ENCODE assay signal across 18 mouse cellular contexts in the genomic region with DNA sequence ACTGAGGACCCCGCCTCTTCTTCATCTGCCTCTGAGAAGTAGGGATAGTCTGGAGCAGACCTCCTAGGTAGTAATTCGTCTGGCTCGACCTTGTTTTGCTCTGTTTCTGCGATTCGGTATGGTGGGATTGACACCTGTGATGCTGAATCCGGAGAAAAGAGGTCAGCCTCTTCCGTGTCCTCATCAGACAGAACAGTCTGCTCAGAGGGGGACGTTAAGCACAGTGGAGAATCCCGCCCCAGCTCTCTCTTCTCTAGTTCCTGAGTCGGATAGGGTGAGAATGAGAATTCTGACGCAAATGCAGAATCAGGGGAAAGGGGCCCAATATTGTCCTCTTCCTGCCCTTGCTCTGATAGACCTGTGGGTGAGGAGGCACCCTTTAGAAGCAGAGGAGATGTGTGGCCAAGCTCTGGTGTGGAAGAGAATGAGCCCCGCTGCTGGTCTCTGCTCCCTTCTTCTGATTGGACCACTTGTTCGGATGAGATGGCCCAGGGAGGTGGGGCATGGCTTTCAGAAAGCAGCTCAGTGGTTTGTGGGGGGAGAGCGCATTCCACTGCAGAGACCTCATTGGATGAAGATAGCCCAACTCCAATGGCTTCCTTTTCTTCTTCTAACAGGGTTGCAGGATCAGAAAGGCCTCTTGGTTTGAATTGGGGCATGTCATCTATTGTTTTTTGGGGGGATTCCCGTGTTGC. TPM values are rescaled to one million over a fixed set of nuclear protein-coding genes. Genes with fewer than 3 reads are reported as not detected.
DNase-seq lines count a peak whose midpoint lies in the region; ATAC-seq and TF ChIP-seq lines count a peak whose summit lies in the region.
"Had no signal": no experiment of that assay in that cellular context is flagged by ENCODE, and none has a peak within 500 bp of the region (broad histone marks: within the 10 kb centered on the region; RNA-seq: fewer than 3 reads in every experiment).

No protein-coding gene starts in this region.

- H3K4me3 ChIP-seq in thymus, adult 2 months (ENCODE audit: control insufficient read depth, insufficient read depth, low read length) = peak overlapping the region; percentile 17; the same call in 1 of the 2 replicates
- H3K4me3 ChIP-seq: embryonic facial prominence, embryonic 12.5 days; heart, adult 2 months; heart, embryonic 15.5 days; kidney, embryonic 15.5 days; limb, embryonic 13.5 days; liver, embryonic 15.5 days; midbrain, embryonic 12.5 days had no signal

- H3K36me3 ChIP-seq in thymus, adult 2 months (ENCODE audit: control insufficient read depth, insufficient read depth, low read length) = no peaks in the 10 kb centered on the region
- H3K36me3 ChIP-seq: embryonic facial prominence, embryonic 12.5 days; kidney, embryonic 15.5 days; limb, embryonic 13.5 days; liver, embryonic 15.5 days; midbrain, embryonic 12.5 days had no signal

- peak; percentile 48 for ATAC-seq in activated CD4-positive, CD25-positive, alpha-beta regulatory T cell, adult 4 months

- DNase-seq in spleen, postnatal 36 days (ENCODE audit: low spot score in 2 of 2) = peak; percentile 19 to 25
- DNase-seq in spleen, adult 18-20 months = no peak
- DNase-seq in thymus, adult 2 months = no peak
- no peak for DNase-seq in urinary bladder, postnatal 36 days (ENCODE audit: low spot score in 2 of 2)
- no peak for DNase-seq in kidney, postnatal 36 days
- DNase-seq in layer of hippocampus, postnatal 25 days (ENCODE audit: extremely low spot score in 1 of 2, low spot score in 1 of 2) = no peak
- DNase-seq: adrenal gland, postnatal 36 days; lung, postnatal 14 days; retina, postnatal 1 day had no signal

- no peak for TF ChIP-seq POLR2A in thymus, adult 2 months (IDR thresholded peaks at IDR 0.05; ENCODE audit: control insufficient read depth, extremely low read depth, insufficient read depth, low read length, poor library complexity)

- H3K27ac ChIP-seq in thymus, adult 2 months (ENCODE audit: control insufficient read depth, insufficient read depth, low read length) = peak overlapping the region; percentile 96
- H3K27ac ChIP-seq: embryonic facial prominence, embryonic 12.5 days; kidney, embryonic 15.5 days; limb, embryonic 13.5 days; liver, embryonic 15.5 days; midbrain, embryonic 12.5 days; stomach, postnatal 0 days had no signal

- H3K27me3 ChIP-seq in thymus, adult 2 months (ENCODE audit: control insufficient read depth, insufficient read depth, low read length) = no peaks in the 10 kb centered on the region
- H3K27me3 ChIP-seq: embryonic facial prominence, embryonic 12.5 days; heart, embryonic 15.5 days; kidney, embryonic 15.5 days; limb, embryonic 13.5 days; liver, embryonic 15.5 days; midbrain, embryonic 12.5 days had no signal

- WGBS in thymus, adult 2 months = 60% methylated on average over 15 of the region's 15 CpGs

- peaks cover 46% of the 10 kb centered on the region for H3K4me1 ChIP-seq in thymus, adult 2 months (replicated peaks; ENCODE audit: control insufficient read depth, insufficient read depth, low read length)
- H3K4me1 ChIP-seq: embryonic facial prominence, embryonic 12.5 days; kidney, embryonic 15.5 days; limb, embryonic 13.5 days; liver, embryonic 15.5 days; midbrain, embryonic 12.5 days had no signal

- TF ChIP-seq CTCF in thymus, adult 2 months (IDR thresholded peaks at IDR 0.05; ENCODE audit: borderline replicate concordance, control insufficient read depth, extremely low read depth, insufficient read depth, low read length, poor library complexity) = no peak

RNA-seq across cellular contexts. Expression of gene Cmya5, which starts 49.3 kb away (rescaled TPM):
- under 1 TPM; 0.38 to 0.59 TPM for polyA plus RNA-seq in activated CD4-positive, CD25-positive, alpha-beta regulatory T cell, adult 4 months (2017; shearing (Covaris generic))
- polyA plus RNA-seq in thymus, adult 2 months (2012; rRNA removed) = 0.32 and 1.5 TPM in 2 replicates
- total RNA-seq in layer of hippocampus, postnatal 25 days (2021) = 1 to 10 TPM; 2.8 to 3.1 TPM
- polyA plus RNA-seq: midbrain, embryonic 12.5 days had no signal

Comparison
In these comparisons a context has a peak if more than half of its experiments do, and no peak if none do; other contexts are left out.
1. DNase-seq: peak in spleen, postnatal 36 days (2 of 2); none in spleen, adult 18-20 months (0 of 2), thymus, adult 2 months (single experiment), urinary bladder, postnatal 36 days (0 of 2), kidney, postnatal 36 days (0 of 2) and layer of hippocampus, postnatal 25 days (0 of 2).